Mouse (Mus musculus) olfactory bulb, adult 2 months (tissue): Measurements from ENCODE around the gene Creb3.

Experiments used
- CTCF ChIP-seq: fragments of 200-500 bp; IDR thresholded peaks from 2 replicates; pipeline ENCODE4 v1.5.1; 2012; ENCODE audit warnings: low read depth, mild to moderate bottlenecking, low read length, moderate library complexity; ENCODE audit not compliant: insufficient read depth
- POLR2A ChIP-seq: fragments of 200-500 bp; IDR thresholded peaks from 2 replicates; pipeline ENCODE4 v1.6.1; 2012; ENCODE audit warnings: mild to moderate bottlenecking, low read depth, low read length, moderate library complexity; ENCODE audit not compliant: insufficient read depth

DNA sequence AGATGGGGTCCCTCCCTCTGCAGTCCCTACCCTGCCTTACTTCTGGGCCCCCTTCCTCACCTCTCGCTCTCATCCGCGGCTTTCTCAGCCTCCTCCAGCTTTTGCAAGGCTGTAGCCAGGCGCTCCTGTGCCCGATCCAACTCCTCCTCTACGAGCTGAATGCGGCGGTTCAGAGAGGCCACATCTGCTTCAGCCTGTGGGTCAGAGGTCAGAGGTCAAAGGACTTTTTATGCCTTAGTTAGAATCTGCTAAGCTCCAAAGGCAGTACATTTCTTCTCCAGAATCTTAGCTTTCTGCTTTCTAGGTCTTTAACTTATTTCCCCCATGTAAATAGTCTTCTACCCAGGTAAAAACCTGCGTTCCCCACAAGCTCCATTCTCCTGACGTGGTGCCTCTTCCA, 42.6 kb upstream of the Creb3 start:
- TF ChIP-seq CTCF, result no peak
- TF ChIP-seq POLR2A, result no peak
